Mouse (Mus musculus) stomach, postnatal 0 days (tissue): ENCODE data around the gene Rbp7. TPM values are rescaled to one million over a fixed set of nuclear protein-coding genes. Genes with fewer than 3 reads are reported as not detected.

Source experiments
- ATAC-seq: fragments of 200-750 bp; cut with Nextera tagmentation; 2 replicates; pipeline ENCODE4 v1.8.0; 2017; ENCODE audit not compliant: low FRiP score, low TSS enrichment
- DNase-seq: peaks from one replicate; pipeline ENCODE4 v3.0.0-alpha.2; 2016; ENCODE audit warnings: low spot score
- H3K27ac ChIP-seq: fragments of 300-500 bp; sonication (generic); replicated peaks from 2 replicates; pipeline ENCODE4 v1.5.1; 2014; ENCODE audit warnings: mild to moderate bottlenecking, control low read depth
- H3K27me3 ChIP-seq: fragments of 300-500 bp; sonication (generic); 2 replicates; pipeline ENCODE4 v1.6.1; 2014; ENCODE audit warnings: low read length; ENCODE audit not compliant: control insufficient read depth, insufficient read depth
- H3K36me3 ChIP-seq: fragments of 300-500 bp; sonication (generic); 2 replicates; pipeline ENCODE4 v1.6.1; 2014; ENCODE audit warnings: low read length, mixed read lengths; ENCODE audit not compliant: control insufficient read depth, insufficient read depth
- H3K4me1 ChIP-seq: fragments of 300-500 bp; sonication (generic); replicated peaks from 2 replicates; pipeline ENCODE4 v1.6.1; 2014; ENCODE audit warnings: antibody characterized with exemption; ENCODE audit not compliant: control insufficient read depth, insufficient read depth
- H3K4me2 ChIP-seq: fragments of 300-500 bp; sonication (generic); replicated peaks from 2 replicates; pipeline ENCODE4 v1.6.1; 2014; ENCODE audit warnings: low read depth, mild to moderate bottlenecking, control low read depth, moderate library complexity
- H3K4me3 ChIP-seq: fragments of 300-500 bp; sonication (generic); 2 replicates; pipeline ENCODE4 v1.5.1; 2014; ENCODE audit warnings: low read depth, low read length, control low read depth
- H3K9ac ChIP-seq: fragments of 300-500 bp; sonication (generic); 2 replicates; pipeline ENCODE4 v1.6.1; 2014; ENCODE audit warnings: mild to moderate bottlenecking, low read length, control low read depth, mixed read lengths
- H3K9me3 ChIP-seq: fragments of 300-500 bp; sonication (generic); 2 replicates; pipeline ENCODE4 v1.6.1; 2016; ENCODE audit warnings: low read length; ENCODE audit not compliant: control insufficient read depth
- CTCF ChIP-seq: IDR thresholded peaks from 2 replicates; pipeline ENCODE4 v1.5.1; 2016; ENCODE audit warnings: antibody characterized with exemption, low read depth, mild to moderate bottlenecking, moderate library complexity
- EP300 ChIP-seq: optimal IDR thresholded peaks from 2 replicates; pipeline ENCODE3; 2016; ENCODE audit warnings: antibody characterized with exemption
- whole genome bisulfite sequencing: fragments of 180-500 bp; shearing (Covaris S2); extraction: QIAGEN DNeasy Blood & Tissue Kit; methylation state at CpG from one replicate; pipeline ENCODE4 v1.1.7; 2014; 5-methylcytosine and 5-hydroxymethylcytosine counted together
- polyA plus RNA-seq: library from polyadenylated mRNA; unstranded; fragments of >200 nt; fragmentation: Nextera tagmentation; extraction: Ambion mirVana; gene quantifications from 2 replicates; pipeline ENCODE4 v1.2.1, GENCODE M21; 2015

The Rbp7 gene
- polyA plus RNA-seq, 1 experiment from 2014 or later: 7.7 TPM

- H3K36me3 ChIP-seq: peaks cover 4% of the 10 kb centered on the region
- peak; percentile 49 for ATAC-seq
- no peak overlapping the region for H3K4me2 ChIP-seq
- H3K4me3 ChIP-seq: no peak overlapping the region
- H3K9ac ChIP-seq: no peak overlapping the region
- TF ChIP-seq CTCF: no peak
- TF ChIP-seq EP300: no peak
- no peaks in the 10 kb centered on the region for H3K9me3 ChIP-seq
- 0 out of 2 replicates have a peak overlapping the region, but pooled peaks have one; percentile 40 for H3K27ac ChIP-seq
- WGBS: 58% methylated on average over 14 of the region's 14 CpGs
- H3K4me1 ChIP-seq: peaks cover 3% of the 10 kb centered on the region; the same call in 1 of the 2 replicates
- DNase-seq: peak; percentile 63
- no peaks in the 10 kb centered on the region for H3K27me3 ChIP-seq
Observed at GRCm38 (mm10) chr4:149489415-149490240, 34.9 kb upstream of the Rbp7 start.

GRCm38 (mm10) chr4:149487729-149488128 is 33.0 kb upstream of the Rbp7 start:
- Histone ChIP-seq H3K9ac (no peak overlapping the region), H3K27ac (no peak overlapping the region), H3K27me3 (no peaks in the 10 kb centered on the region), H3K4me1 (peaks cover 6% of the 10 kb centered on the region; the same call in 1 of the 2 replicates), H3K4me3 (no peak overlapping the region), H3K4me2 (no peak overlapping the region), H3K9me3 (no peaks in the 10 kb centered on the region), H3K36me3 (no peaks in the 10 kb centered on the region; the same call in 1 of the 2 replicates)
- 93% methylated on average over 12 of the region's 12 CpGs for WGBS
- ATAC-seq (no peak), DNase-seq (no peak)
- TF ChIP-seq CTCF (no peak), EP300 (no peak)

GRCm38 (mm10) chr4:149485825-149486206 is 31.0 kb upstream of the Rbp7 start:
- under 1% methylated on average over 10 of the region's 10 CpGs for WGBS
- no peaks in the 10 kb centered on the region for H3K9me3 ChIP-seq
- TF ChIP-seq CTCF: peak; percentile 66
- no peak for TF ChIP-seq EP300
- no peaks in the 10 kb centered on the region; the same call in 1 of the 2 replicates for H3K36me3 ChIP-seq
- no peak for ATAC-seq
- H3K9ac ChIP-seq: peak overlapping the region; percentile 64
- peaks cover 6% of the 10 kb centered on the region; the same call in 1 of the 2 replicates for H3K4me1 ChIP-seq
- peak overlapping the region; percentile 73 for H3K27ac ChIP-seq
- no peaks in the 10 kb centered on the region for H3K27me3 ChIP-seq
- DNase-seq: no peak
- peak overlapping the region; percentile 81 for H3K4me2 ChIP-seq
- peak overlapping the region; percentile 69 for H3K4me3 ChIP-seq

GRCm38 (mm10) chr4:149485053-149485824 is 30.5 kb upstream of the Rbp7 start, which contains the start of the genes Nmnat1 and Lzic:
Gene Nmnat1, minus strand, starts transcription at chr4:149485202.
Gene Lzic, plus strand, starts transcription at chr4:149485229.
- DNase-seq (peak; percentile 96), ATAC-seq (peak; percentile 97)
- Histone ChIP-seq H3K4me3 (peak within 1 kb of the TSS; percentile 69), H3K9me3 (no peaks in the 10 kb centered on the region), H3K27me3 (no peaks in the 10 kb centered on the region), H3K4me1 (peaks cover 6% of the 10 kb centered on the region; the same call in 1 of the 2 replicates), H3K36me3 (no peaks in the 10 kb centered on the region; the same call in 1 of the 2 replicates), H3K27ac (peak within 1 kb of the TSS; percentile 73), H3K4me2 (peak within 1 kb of the TSS; percentile 81), H3K9ac (peak within 1 kb of the TSS; percentile 64)
- WGBS: under 1% methylated on average over 60 of the region's 60 CpGs
- peak; percentile 42 for TF ChIP-seq CTCF
- TF ChIP-seq EP300: no peak

- H3K36me3 ChIP-seq: no peaks in the 10 kb centered on the region; the same call in 1 of the 2 replicates
- TF ChIP-seq EP300 (no peak), CTCF (no peak)
- H3K27ac ChIP-seq: peak overlapping the region; percentile 73
- 51% methylated on average over 3 of the region's 3 CpGs for WGBS
- H3K9ac ChIP-seq: peak overlapping the region; percentile 64
- peak overlapping the region; percentile 81 for H3K4me2 ChIP-seq
- peak overlapping the region; percentile 69 for H3K4me3 ChIP-seq
- H3K9me3 ChIP-seq: no peaks in the 10 kb centered on the region
- ATAC-seq (no peak), DNase-seq (no peak)
- no peaks in the 10 kb centered on the region for H3K27me3 ChIP-seq
- peaks cover 6% of the 10 kb centered on the region; the same call in 1 of the 2 replicates for H3K4me1 ChIP-seq
Observed at GRCm38 (mm10) chr4:149484566-149484965, 29.8 kb upstream of the Rbp7 start.
